Mouse (Mus musculus) CH12.LX (cell line): ENCODE measurements around the gene Tanc1.

Experiments
- CTCF ChIP-seq, 2 experiments: IDR thresholded peaks in 1 of 2; conservative IDR thresholded peaks in 1 of 2; 2 replicates each; pipeline ENCODE4 v1.5.1; 2011 to 2012; ENCODE audit warnings: low read depth in 2 of 2, low read length in 2 of 2, improper control_type of control experiment in 1 of 2, inconsistent platforms in 1 of 2, mild to moderate bottlenecking in 1 of 2, moderate library complexity in 1 of 2
- HCFC1 ChIP-seq: IDR thresholded peaks from 2 replicates; pipeline ENCODE4 v1.6.1; 2012; ENCODE audit warnings: low read depth, mild to moderate bottlenecking, inconsistent platforms, low read length, improper control_type of control experiment
- MYC ChIP-seq: IDR thresholded peaks from 2 replicates; pipeline ENCODE4 v1.6.1; 2011; ENCODE audit warnings: low read depth, mild to moderate bottlenecking, improper control_type of control experiment, low read length
- POLR2A ChIP-seq: IDR thresholded peaks from 2 replicates; pipeline ENCODE4 v1.6.1; 2011; ENCODE audit warnings: low read depth, mild to moderate bottlenecking, improper control_type of control experiment, low read length
- POLR2AphosphoS2 ChIP-seq: IDR thresholded peaks from 2 replicates; pipeline ENCODE4 v1.6.1; 2011; ENCODE audit warnings: low read depth, low read length, improper control_type of control experiment
- SIN3A ChIP-seq: IDR thresholded peaks from 2 replicates; pipeline ENCODE4 v1.6.1; 2012; ENCODE audit warnings: low read length, improper control_type of control experiment, inconsistent platforms
- SMC3 ChIP-seq: IDR thresholded peaks from 2 replicates; pipeline ENCODE4 v1.6.1; 2011; ENCODE audit warnings: low read depth, low read length, improper control_type of control experiment
- TCF12 ChIP-seq: IDR thresholded peaks from 2 replicates; pipeline ENCODE4 v1.6.1; 2014; ENCODE audit warnings: low read depth, mild to moderate bottlenecking, inconsistent platforms, low read length, improper control_type of control experiment
- USF1 ChIP-seq: IDR thresholded peaks from 2 replicates; pipeline ENCODE4 v1.6.1; 2014; ENCODE audit warnings: low read depth, mild to moderate bottlenecking, inconsistent platforms, low read length, improper control_type of control experiment
- USF2 ChIP-seq: conservative IDR thresholded peaks from 2 replicates; pipeline ENCODE4 v1.6.1; 2011; ENCODE audit warnings: low read depth, low read length, improper control_type of control experiment
- ZC3H11A ChIP-seq: IDR thresholded peaks from 2 replicates; pipeline ENCODE4 v1.6.1; 2012; ENCODE audit warnings: low read depth, mild to moderate bottlenecking, inconsistent platforms, low read length, improper control_type of control experiment
- ZMIZ1 ChIP-seq: IDR thresholded peaks from 2 replicates; pipeline ENCODE4 v1.6.1; 2012; ENCODE audit warnings: low read depth, mild to moderate bottlenecking, inconsistent platforms, low read length, improper control_type of control experiment

DNA sequence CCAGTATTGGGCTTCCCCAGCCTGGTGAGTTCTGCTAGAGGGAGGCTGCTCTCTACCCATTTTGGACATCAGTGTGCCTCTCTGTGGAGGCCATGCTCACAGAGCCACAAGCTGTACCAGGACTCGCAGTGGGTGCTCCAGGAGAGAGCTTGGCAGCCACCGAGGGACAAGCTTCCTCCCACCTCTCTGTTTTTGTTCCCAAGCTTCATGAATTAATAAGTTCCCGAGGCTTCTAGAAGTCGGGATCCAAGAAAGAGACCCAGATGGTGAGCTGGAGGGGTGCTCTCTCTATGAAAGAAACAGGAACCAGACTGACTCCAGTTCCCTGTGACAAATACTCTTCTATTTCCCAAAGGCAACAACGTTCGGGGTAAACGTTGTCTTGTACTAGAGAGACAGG, 43.6 kb downstream of the Tanc1 start:
- TF ChIP-seq CTCF (conservative IDR thresholded peaks at IDR 0.05 in 1 of 2, IDR thresholded peaks at IDR 0.05 in 1 of 2; ENCODE audit: low read depth in 2 of 2, low read length in 2 of 2), result no peak
- TF ChIP-seq SIN3A, result no peak
- no peak for TF ChIP-seq POLR2AphosphoS2
- no peak for TF ChIP-seq TCF12
- no peak for TF ChIP-seq HCFC1
- TF ChIP-seq USF2, result no peak
- no peak for TF ChIP-seq USF1
- no peak for TF ChIP-seq MYC
- TF ChIP-seq SMC3, result no peak
- no peak for TF ChIP-seq ZMIZ1
- TF ChIP-seq ZC3H11A, result no peak
- TF ChIP-seq POLR2A, result no peak
